Mouse (Mus musculus) spleen, postnatal 10 days (tissue): ENCODE data around the gene Msmp.

Experiments used
- DNase-seq, 2 experiments: peaks; one replicate each; pipeline ENCODE4 v3.0.0; 2021 to 2022; ENCODE audit warnings: low spot score in 2 of 2

The Msmp gene

GRCm38 (mm10) chr4:43584444-43585416 is at the start of gene Msmp:
Gene Msmp (minus strand): TSS chr4:43584494.
- peak in 1 of 2 experiments; percentile 8 for DNase-seq

GRCm38 (mm10) chr4:43633736-43634135 is 49.4 kb upstream of the Msmp start:
- DNase-seq: peak in 1 of 2 experiments; percentile 5

GRCm38 (mm10) chr4:43633296-43633695 is 49.0 kb upstream of the Msmp start:
- peak in 1 of 2 experiments; percentile 9 for DNase-seq

- peak in 1 of 2 experiments; percentile 16 for DNase-seq
Measured at GRCm38 (mm10) chr4:43631956-43632920, 47.9 kb upstream of the Msmp start.

- DNase-seq: peak in 1 of 2 experiments; percentile 29
Measured at GRCm38 (mm10) chr4:43631046-43631955, 47.0 kb upstream of the Msmp start, which contains the start of gene Npr2. Gene Npr2 (plus strand): TSS chr4:43631935.

- peak in 1 of 2 experiments; percentile 14 for DNase-seq
Measured at GRCm38 (mm10) chr4:43630671-43631045, 46.4 kb upstream of the Msmp start.

- DNase-seq: peak; percentile 65 to 81
Measured at GRCm38 (mm10) chr4:43630030-43630581, 45.8 kb upstream of the Msmp start.

GRCm38 (mm10) chr4:43629106-43629817 is 45.0 kb upstream of the Msmp start:
- peak in 1 of 2 experiments; percentile 17 for DNase-seq

- peak in 1 of 2 experiments; percentile 5 for DNase-seq
Measured at GRCm38 (mm10) chr4:43620146-43620778, 36.0 kb upstream of the Msmp start.

GRCm38 (mm10) chr4:43613060-43613730 is 28.9 kb upstream of the Msmp start:
- DNase-seq: peak in 1 of 2 experiments; percentile 36

GRCm38 (mm10) chr4:43612534-43612933 is 28.2 kb upstream of the Msmp start:
- DNase-seq: no peak

- peak; percentile 52 to 62 for DNase-seq
Measured at GRCm38 (mm10) chr4:43604751-43605685, 20.7 kb upstream of the Msmp start.

GRCm38 (mm10) chr4:43604099-43604498 is 19.8 kb upstream of the Msmp start:
- DNase-seq: no peak

- DNase-seq: no peak
Measured at GRCm38 (mm10) chr4:43600195-43600934, 16.1 kb upstream of the Msmp start.

GRCm38 (mm10) chr4:43598650-43599380 is 14.5 kb upstream of the Msmp start:
- DNase-seq: no peak

GRCm38 (mm10) chr4:43598200-43598599 is 13.9 kb upstream of the Msmp start:
- no peak for DNase-seq
